Mouse (Mus musculus) midbrain, embryonic 11.5 days (tissue): Measurements from ENCODE around the gene Hba-a1. TPM values are rescaled to one million over a fixed set of nuclear protein-coding genes. Genes with fewer than 3 reads are reported as not detected.
"Not testable (repeated sequence)": the region's sequence is repeated elsewhere in the genome, so short reads cannot be mapped to it uniquely, and the experiment has no call there.

Experiments used
- ATAC-seq: fragments of 200-750 bp; cut with Nextera tagmentation; 2 replicates; pipeline ENCODE4 v1.8.0; 2017; ENCODE audit warnings: moderate TSS enrichment, moderate library complexity; ENCODE audit not compliant: low FRiP score
- DNase-seq: peaks from one replicate; pipeline ENCODE4 v3.0.0; 2015; ENCODE audit warnings: low spot score; ENCODE audit errors: missing footprints
- H3K27ac ChIP-seq: fragments of 300-500 bp; sonication (generic); 2 replicates; pipeline ENCODE4 v1.5.1; 2014; ENCODE audit warnings: low read depth, low read length
- H3K27me3 ChIP-seq: fragments of 300-500 bp; sonication (generic); 2 replicates; pipeline ENCODE4 v1.6.1; 2014; ENCODE audit warnings: mild to moderate bottlenecking, low read length, moderate library complexity, mixed read lengths; ENCODE audit not compliant: control insufficient read depth, insufficient read depth
- H3K36me3 ChIP-seq: fragments of 300-500 bp; sonication (generic); 2 replicates; pipeline ENCODE4 v1.6.1; 2014; ENCODE audit warnings: mild to moderate bottlenecking, low read length, moderate library complexity, mixed read lengths; ENCODE audit not compliant: control insufficient read depth, insufficient read depth
- H3K4me1 ChIP-seq: fragments of 300-500 bp; sonication (generic); 2 replicates; pipeline ENCODE4 v1.6.1; 2014; ENCODE audit warnings: low read length; ENCODE audit not compliant: control insufficient read depth, insufficient read depth
- H3K4me2 ChIP-seq: fragments of 300-500 bp; sonication (generic); 2 replicates; pipeline ENCODE4 v1.6.1; 2014; ENCODE audit warnings: mild to moderate bottlenecking, moderate library complexity
- H3K4me3 ChIP-seq: fragments of 300-500 bp; sonication (generic); 2 replicates; pipeline ENCODE4 v1.5.1; 2014; ENCODE audit warnings: low read depth, low read length
- H3K9ac ChIP-seq: fragments of 300-500 bp; sonication (generic); 2 replicates; pipeline ENCODE4 v1.6.1; 2014; ENCODE audit warnings: low read length
- H3K9me3 ChIP-seq: fragments of 300-500 bp; sonication (generic); 2 replicates; pipeline ENCODE4 v1.6.1; 2016; ENCODE audit warnings: low read length; ENCODE audit not compliant: control insufficient read depth
- WGBS: fragments of 180-500 bp; shearing (Covaris S2); extraction: QIAGEN DNeasy Blood & Tissue Kit; methylation state at CpG from one replicate; pipeline ENCODE4 v1.1.7; 2014; 5-methylcytosine and 5-hydroxymethylcytosine counted together
- polyA plus RNA-seq: library from polyadenylated mRNA; unstranded; fragments of >200 nt; fragmentation: Nextera tagmentation; extraction: Ambion mirVana; gene quantifications from 2 replicates; pipeline ENCODE4 v1.2.1, GENCODE M21; 2014

Hba-a1 gene
- polyA plus RNA-seq, 1 experiment from 2014 or later, result 2,946 TPM

GRCm38 (mm10) chr11:32298532-32298918 lies 15.2 kb downstream of the Hba-a1 start:
- no peak for ATAC-seq

GRCm38 (mm10) chr11:32299865-32300264 lies 16.6 kb downstream of the Hba-a1 start, which contains the start of gene Hbq1a:
TSS of gene Hbq1a (plus strand) at chr11:32300069.
- peak within 1 kb of the TSS; percentile 38 for H3K4me2 ChIP-seq
- H3K4me3 ChIP-seq, H3K27ac ChIP-seq, H3K4me1 ChIP-seq, H3K27me3 ChIP-seq, H3K36me3 ChIP-seq, H3K9me3 ChIP-seq, H3K9ac ChIP-seq: not testable (repeated sequence)
- WGBS, result 8% methylated on average over 16 of the region's 16 CpGs
- ATAC-seq (peak; percentile 61), DNase-seq (peak; percentile 93)

More at GRCm38 (mm10) chr11:32298532-32298918, 15.2 kb downstream of the Hba-a1 start:
- peaks cover 4% of the 10 kb centered on the region for H3K27me3 ChIP-seq
- no peak overlapping the region for H3K27ac ChIP-seq
- H3K36me3 ChIP-seq, result no peaks in the 10 kb centered on the region
- no peaks in the 10 kb centered on the region for H3K4me1 ChIP-seq
- no peak overlapping the region for H3K9ac ChIP-seq
- 93% methylated on average over 2 of the region's 2 CpGs for WGBS
- H3K9me3 ChIP-seq, result no peaks in the 10 kb centered on the region
- no peak overlapping the region for H3K4me2 ChIP-seq
- DNase-seq, result no peak
- no peak overlapping the region for H3K4me3 ChIP-seq

- Histone ChIP-seq H3K9ac (no peak overlapping the region), H3K4me3 (no peak overlapping the region), H3K9me3 (no peaks in the 10 kb centered on the region), H3K27me3 (peaks cover 4% of the 10 kb centered on the region), H3K4me1 (no peaks in the 10 kb centered on the region), H3K27ac (no peak overlapping the region), H3K4me2 (peak overlapping the region; percentile 38), H3K36me3 (no peaks in the 10 kb centered on the region)
- peak; percentile 11; the same call in 1 of the 2 replicates for ATAC-seq
- WGBS, result 60% methylated on average over 14 of the region's 17 CpGs
- DNase-seq, result no peak
Observed at GRCm38 (mm10) chr11:32300279-32301267, 17.3 kb downstream of the Hba-a1 start.

- H3K9ac ChIP-seq, result no peak overlapping the region
- H3K27ac ChIP-seq, result no peak overlapping the region
- H3K4me2 ChIP-seq, result no peak overlapping the region
- peaks cover 4% of the 10 kb centered on the region for H3K27me3 ChIP-seq
- no peaks in the 10 kb centered on the region for H3K4me1 ChIP-seq
- ATAC-seq (no peak), DNase-seq (no peak)
- 81% methylated on average over 1 of the region's 1 CpGs for WGBS
- H3K9me3 ChIP-seq, result no peaks in the 10 kb centered on the region
- no peak overlapping the region for H3K4me3 ChIP-seq
- no peaks in the 10 kb centered on the region for H3K36me3 ChIP-seq
Observed at GRCm38 (mm10) chr11:32301506-32301905, 18.2 kb downstream of the Hba-a1 start.

GRCm38 (mm10) chr11:32302824-32303419 lies 19.6 kb downstream of the Hba-a1 start:
- Histone ChIP-seq H3K36me3 (no peaks in the 10 kb centered on the region), H3K4me1 (0 out of 2 replicates have a peak, but pooled peaks cover 2% of the 10 kb centered on the region), H3K27ac (no peak overlapping the region), H3K9me3 (no peaks in the 10 kb centered on the region), H3K27me3 (peaks cover 4% of the 10 kb centered on the region), H3K4me2 (no peak overlapping the region), H3K4me3 (no peak overlapping the region), H3K9ac (no peak overlapping the region)
- ATAC-seq (no peak), DNase-seq (no peak)
- WGBS, result 52% methylated on average over 2 of the region's 2 CpGs

GRCm38 (mm10) chr11:32303455-32303854 lies 20.1 kb downstream of the Hba-a1 start:
- ATAC-seq (no peak), DNase-seq (no peak)
- Histone ChIP-seq H3K4me3 (no peak overlapping the region), H3K27ac (no peak overlapping the region), H3K9ac (no peak overlapping the region), H3K4me2 (no peak overlapping the region), H3K9me3 (no peaks in the 10 kb centered on the region), H3K36me3 (no peaks in the 10 kb centered on the region), H3K4me1 (0 out of 2 replicates have a peak, but pooled peaks cover 2% of the 10 kb centered on the region), H3K27me3 (peaks cover 4% of the 10 kb centered on the region)
- WGBS, result 88% methylated on average over 1 of the region's 1 CpGs

GRCm38 (mm10) chr11:32307006-32307405 lies 23.7 kb downstream of the Hba-a1 start:
- H3K4me3 ChIP-seq, result no peak overlapping the region
- ATAC-seq, result no peak
- H3K36me3 ChIP-seq, result no peaks in the 10 kb centered on the region
- H3K9ac ChIP-seq, result no peak overlapping the region
- no peak overlapping the region for H3K4me2 ChIP-seq
- H3K9me3 ChIP-seq, result no peaks in the 10 kb centered on the region
- no peak for DNase-seq
- 0 out of 2 replicates have a peak, but pooled peaks cover 2% of the 10 kb centered on the region for H3K4me1 ChIP-seq
- 53% methylated on average over 1 of the region's 1 CpGs for WGBS
- no peak overlapping the region for H3K27ac ChIP-seq
- no peaks in the 10 kb centered on the region for H3K27me3 ChIP-seq

- no peak overlapping the region for H3K27ac ChIP-seq
- H3K36me3 ChIP-seq, result no peaks in the 10 kb centered on the region
Observed at GRCm38 (mm10) chr11:32309446-32309845, 26.1 kb downstream of the Hba-a1 start.

GRCm38 (mm10) chr11:32309928-32310327 lies 26.6 kb downstream of the Hba-a1 start:
- Histone ChIP-seq H3K36me3 (no peaks in the 10 kb centered on the region), H3K27ac (no peak overlapping the region), H3K9me3 (no peaks in the 10 kb centered on the region), H3K27me3 (no peaks in the 10 kb centered on the region), H3K4me1 (0 out of 2 replicates have a peak, but pooled peaks cover 2% of the 10 kb centered on the region), H3K4me3 (no peak overlapping the region), H3K9ac (no peak overlapping the region), H3K4me2 (no peak overlapping the region)
- 81% methylated on average over 3 of the region's 3 CpGs for WGBS
- no peak for DNase-seq
- ATAC-seq, result no peak

More at GRCm38 (mm10) chr11:32309446-32309845, 26.1 kb downstream of the Hba-a1 start:
- no peak for ATAC-seq
- 51% methylated on average over 4 of the region's 4 CpGs for WGBS
- Histone ChIP-seq H3K4me1 (0 out of 2 replicates have a peak, but pooled peaks cover 2% of the 10 kb centered on the region), H3K27me3 (no peaks in the 10 kb centered on the region), H3K9ac (no peak overlapping the region), H3K9me3 (no peaks in the 10 kb centered on the region), H3K4me3 (no peak overlapping the region), H3K4me2 (no peak overlapping the region)
- no peak for DNase-seq
